Mouse (Mus musculus) hindbrain, embryonic 12.5 days (tissue): ENCODE results near the gene Uqcr11. TPM values are rescaled to one million over a fixed set of nuclear protein-coding genes. Genes with fewer than 3 reads are reported as not detected.
A peak's percentile ranks its signal among the peaks of the same experiment; 100 is the strongest.

ENCODE experiments used
- ATAC-seq: fragments of 200-750 bp; cut with Nextera tagmentation; 2 replicates; pipeline ENCODE4 v1.8.0; 2017; ENCODE audit warnings: moderate TSS enrichment; ENCODE audit not compliant: low FRiP score
- H3K27ac ChIP-seq: fragments of 300-500 bp; sonication (generic); 2 replicates; pipeline ENCODE4 v1.5.1; 2016; ENCODE audit warnings: mild to moderate bottlenecking
- H3K27me3 ChIP-seq: fragments of 300-500 bp; sonication (generic); 2 replicates; pipeline ENCODE4 v1.6.1; 2016; ENCODE audit warnings: mild to moderate bottlenecking
- H3K36me3 ChIP-seq: fragments of 300-500 bp; sonication (generic); 2 replicates; pipeline ENCODE4 v1.6.1; 2016; ENCODE audit warnings: mild to moderate bottlenecking
- H3K4me1 ChIP-seq: fragments of 300-500 bp; sonication (generic); 2 replicates; pipeline ENCODE4 v1.6.1; 2016
- H3K4me2 ChIP-seq: fragments of 300-500 bp; sonication (generic); replicated peaks from 2 replicates; pipeline ENCODE4 v1.6.1; 2016; ENCODE audit warnings: mild to moderate bottlenecking
- H3K4me3 ChIP-seq: fragments of 300-500 bp; sonication (generic); 2 replicates; pipeline ENCODE4 v1.5.1; 2016; ENCODE audit warnings: mild to moderate bottlenecking
- H3K9ac ChIP-seq: fragments of 300-500 bp; sonication (generic); 2 replicates; pipeline ENCODE4 v1.6.1; 2016; ENCODE audit warnings: mild to moderate bottlenecking, moderate library complexity
- H3K9me3 ChIP-seq: fragments of 300-500 bp; sonication (generic); replicated peaks from 2 replicates; pipeline ENCODE4 v1.6.1; 2016; ENCODE audit warnings: mild to moderate bottlenecking
- WGBS: fragments of 180-500 bp; shearing (Covaris S2); methylation state at CpG from one replicate; pipeline ENCODE4 v1.1.7; 2016; 5-methylcytosine and 5-hydroxymethylcytosine counted together
- polyA plus RNA-seq: library from polyadenylated mRNA; unstranded; fragments of >200 nt; fragmentation: Nextera tagmentation; extraction: Ambion mirVana; gene quantifications from 2 replicates; pipeline ENCODE4 v1.2.1, GENCODE M21; 2016

Gene Uqcr11
- polyA plus RNA-seq = 312 and 406 TPM in 2 replicates

GRCm38 (mm10) chr10:80406684-80407501, at the start of gene Uqcr11:
Uqcr11 (minus strand) TSS chr10:80406830.
- Histone ChIP-seq H3K4me3 (peak within 1 kb of the TSS; percentile 75), H3K36me3 (peaks cover 51% of the 10 kb centered on the region), H3K27ac (peak within 1 kb of the TSS; percentile 85), H3K4me2 (peak within 1 kb of the TSS; percentile 97), H3K27me3 (no peaks in the 10 kb centered on the region), H3K9ac (peak within 1 kb of the TSS; percentile 82), H3K4me1 (peaks cover 26% of the 10 kb centered on the region), H3K9me3 (no peaks in the 10 kb centered on the region)
- 2% methylated on average over 27 of the region's 27 CpGs for WGBS
- peak; percentile 72 for ATAC-seq

GRCm38 (mm10) chr10:80455697-80456096, 49.1 kb upstream of the Uqcr11 start:
- no peaks in the 10 kb centered on the region for H3K36me3 ChIP-seq
- no peak overlapping the region for H3K4me2 ChIP-seq
- 86% methylated on average over 5 of the region's 5 CpGs for WGBS
- H3K9me3 ChIP-seq = no peaks in the 10 kb centered on the region; the same call in 1 of the 2 replicates
- no peak overlapping the region for H3K4me3 ChIP-seq
- H3K27me3 ChIP-seq = peaks cover 19% of the 10 kb centered on the region; the same call in 1 of the 2 replicates
- H3K27ac ChIP-seq = no peak overlapping the region
- ATAC-seq = no peak
- no peak overlapping the region for H3K9ac ChIP-seq
- no peaks in the 10 kb centered on the region for H3K4me1 ChIP-seq

- no peaks in the 10 kb centered on the region for H3K36me3 ChIP-seq
- no peaks in the 10 kb centered on the region for H3K4me1 ChIP-seq
- 89% methylated on average over 5 of the region's 5 CpGs for WGBS
- H3K9ac ChIP-seq = no peak overlapping the region
- H3K27ac ChIP-seq = no peak overlapping the region
- H3K27me3 ChIP-seq = peaks cover 22% of the 10 kb centered on the region; the same call in 1 of the 2 replicates
- H3K4me3 ChIP-seq = no peak overlapping the region
- H3K4me2 ChIP-seq = no peak overlapping the region
- no peak for ATAC-seq
- no peaks in the 10 kb centered on the region; the same call in 1 of the 2 replicates for H3K9me3 ChIP-seq
These were observed 48.2 kb upstream of the Uqcr11 start for GRCm38 (mm10) chr10:80454781-80455180.

DNA sequence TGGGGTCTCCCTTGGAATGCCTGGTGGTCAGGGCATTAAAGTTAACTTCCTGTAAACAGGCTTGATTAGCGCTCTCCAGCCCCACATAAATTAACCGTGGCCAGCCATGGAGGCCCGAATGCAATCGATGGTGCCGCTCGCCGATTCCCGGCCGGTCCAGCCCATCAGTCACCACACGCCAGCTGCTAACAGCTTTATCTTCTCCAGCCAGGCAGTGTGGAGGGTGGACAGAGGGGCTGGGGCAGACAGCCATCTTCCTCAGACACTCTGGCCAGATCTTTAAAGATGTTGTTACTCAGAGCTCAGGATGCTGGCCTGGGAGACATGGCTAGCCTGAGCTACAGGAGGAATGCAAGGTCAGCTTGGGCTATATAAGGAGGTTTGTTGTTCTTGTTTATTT, 47.0 kb upstream of the Uqcr11 start:
- Histone ChIP-seq H3K27ac (no peak overlapping the region), H3K27me3 (peaks cover 32% of the 10 kb centered on the region; the same call in 1 of the 2 replicates), H3K9me3 (no peaks in the 10 kb centered on the region; the same call in 1 of the 2 replicates), H3K36me3 (no peaks in the 10 kb centered on the region), H3K4me3 (no peak overlapping the region), H3K4me2 (no peak overlapping the region), H3K4me1 (no peaks in the 10 kb centered on the region), H3K9ac (no peak overlapping the region)
- 60% methylated on average over 10 of the region's 10 CpGs for WGBS
- no peak for ATAC-seq

DNA sequence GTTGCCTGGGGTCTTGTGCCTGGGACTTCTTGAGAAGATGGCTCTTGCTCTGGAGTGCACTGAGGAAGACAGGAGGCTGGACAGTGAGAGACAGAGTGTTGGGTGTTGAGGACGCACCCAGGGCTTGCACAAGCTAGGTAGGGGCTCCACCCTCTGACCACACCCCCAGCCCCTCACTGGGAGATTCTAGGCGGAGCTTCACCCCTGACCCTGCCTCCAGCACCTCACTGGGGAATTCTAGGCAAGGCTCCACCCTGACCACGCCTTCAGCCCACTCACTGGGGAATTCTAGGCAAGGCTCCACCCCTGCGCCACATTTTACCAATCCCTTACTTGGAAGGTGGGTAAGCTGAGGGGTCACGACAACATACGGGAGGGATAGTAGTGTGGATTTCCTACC, 44.0 kb upstream of the Uqcr11 start:
- no peak overlapping the region for H3K4me3 ChIP-seq
- H3K9me3 ChIP-seq = no peaks in the 10 kb centered on the region
- no peaks in the 10 kb centered on the region for H3K36me3 ChIP-seq
- H3K4me2 ChIP-seq = no peak overlapping the region
- no peak overlapping the region for H3K9ac ChIP-seq
- H3K27ac ChIP-seq = no peak overlapping the region
- peaks cover 4% of the 10 kb centered on the region; the same call in 1 of the 2 replicates for H3K4me1 ChIP-seq
- peaks cover 49% of the 10 kb centered on the region for H3K27me3 ChIP-seq
- 19% methylated on average over 6 of the region's 6 CpGs for WGBS
- no peak for ATAC-seq

DNA sequence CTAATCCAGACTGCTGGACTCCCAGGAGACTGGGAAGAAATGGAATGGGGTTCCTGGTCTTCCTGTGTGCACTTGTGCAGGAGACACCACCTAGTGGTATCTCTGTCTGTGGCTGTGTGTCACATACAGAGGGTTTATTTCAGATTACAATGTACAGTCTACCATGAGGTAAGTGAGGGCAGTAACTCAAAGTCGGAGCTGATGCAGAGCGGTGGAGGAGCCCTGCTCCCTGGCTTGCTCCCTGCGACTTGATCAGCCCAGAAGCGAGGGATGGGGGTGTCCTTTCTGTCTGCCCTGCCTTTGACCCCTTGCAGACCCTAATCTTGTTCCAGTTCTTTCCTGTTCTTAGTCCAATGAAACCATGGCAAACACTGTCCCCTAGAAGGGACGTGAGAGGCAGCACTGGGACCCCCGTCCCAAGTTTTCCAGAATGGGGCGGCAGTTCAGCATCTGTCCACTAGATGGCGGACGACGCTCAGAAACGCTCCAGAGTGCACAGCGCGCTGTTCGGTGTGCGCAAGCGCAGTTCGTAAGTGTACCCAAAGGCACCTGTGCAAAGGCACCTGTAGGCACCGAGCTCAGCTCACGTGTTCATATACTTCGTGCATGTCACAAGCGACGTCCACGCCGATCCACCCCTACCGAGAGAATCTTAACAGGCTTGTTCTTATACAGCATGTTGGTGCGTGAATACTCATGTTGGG, 39.4 kb upstream of the Uqcr11 start:
- no peaks in the 10 kb centered on the region for H3K9me3 ChIP-seq
- H3K9ac ChIP-seq = no peak overlapping the region
- WGBS = 6% methylated on average over 26 of the region's 26 CpGs
- peak overlapping the region; percentile 30; the same call in 1 of the 2 replicates for H3K4me2 ChIP-seq
- H3K27me3 ChIP-seq = peaks cover 58% of the 10 kb centered on the region
- H3K4me3 ChIP-seq = 0 out of 2 replicates have a peak overlapping the region, but pooled peaks have one; percentile 7
- peak; percentile 65 for ATAC-seq
- H3K4me1 ChIP-seq = peaks cover 12% of the 10 kb centered on the region
- H3K36me3 ChIP-seq = no peaks in the 10 kb centered on the region
- H3K27ac ChIP-seq = no peak overlapping the region

DNA sequence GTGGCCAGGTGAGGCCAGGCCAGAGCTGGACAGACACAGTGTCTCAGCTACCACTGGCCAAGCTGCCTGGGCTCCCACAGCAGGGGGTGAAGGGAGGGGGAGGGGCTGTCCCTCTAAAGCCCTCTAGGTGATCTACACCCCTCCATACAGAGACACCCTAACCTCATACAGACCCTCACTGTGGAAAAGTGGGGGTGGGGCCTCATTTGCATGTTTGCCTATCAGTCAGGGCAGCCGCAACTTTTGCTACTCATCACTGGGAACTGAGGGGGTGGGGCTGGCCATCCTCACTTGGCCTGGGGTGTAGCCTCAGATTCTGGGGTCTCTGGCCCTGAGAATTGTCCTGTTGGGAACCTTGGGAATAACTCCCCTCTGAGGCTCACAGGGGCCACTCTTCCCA, 38.4 kb upstream of the Uqcr11 start:
- Histone ChIP-seq H3K9ac (0 out of 2 replicates have a peak overlapping the region, but pooled peaks have one; percentile 50), H3K27ac (no peak overlapping the region), H3K9me3 (no peaks in the 10 kb centered on the region), H3K27me3 (peaks cover 52% of the 10 kb centered on the region), H3K4me3 (no peak overlapping the region), H3K4me1 (peaks cover 12% of the 10 kb centered on the region), H3K36me3 (no peaks in the 10 kb centered on the region), H3K4me2 (no peak overlapping the region)
- 43% methylated on average over 1 of the region's 1 CpGs for WGBS
- ATAC-seq = no peak

GRCm38 (mm10) chr10:80444339-80445045, 37.9 kb upstream of the Uqcr11 start:
- peaks cover 12% of the 10 kb centered on the region for H3K4me1 ChIP-seq
- no peak overlapping the region for H3K4me2 ChIP-seq
- 43% methylated on average over 5 of the region's 5 CpGs for WGBS
- no peaks in the 10 kb centered on the region for H3K36me3 ChIP-seq
- H3K9ac ChIP-seq = 0 out of 2 replicates have a peak overlapping the region, but pooled peaks have one; percentile 50
- H3K9me3 ChIP-seq = no peaks in the 10 kb centered on the region
- 0 out of 2 replicates have a peak, but pooled peaks have one; percentile 32 for ATAC-seq
- H3K27ac ChIP-seq = no peak overlapping the region
- H3K27me3 ChIP-seq = peaks cover 51% of the 10 kb centered on the region
- no peak overlapping the region for H3K4me3 ChIP-seq

DNA sequence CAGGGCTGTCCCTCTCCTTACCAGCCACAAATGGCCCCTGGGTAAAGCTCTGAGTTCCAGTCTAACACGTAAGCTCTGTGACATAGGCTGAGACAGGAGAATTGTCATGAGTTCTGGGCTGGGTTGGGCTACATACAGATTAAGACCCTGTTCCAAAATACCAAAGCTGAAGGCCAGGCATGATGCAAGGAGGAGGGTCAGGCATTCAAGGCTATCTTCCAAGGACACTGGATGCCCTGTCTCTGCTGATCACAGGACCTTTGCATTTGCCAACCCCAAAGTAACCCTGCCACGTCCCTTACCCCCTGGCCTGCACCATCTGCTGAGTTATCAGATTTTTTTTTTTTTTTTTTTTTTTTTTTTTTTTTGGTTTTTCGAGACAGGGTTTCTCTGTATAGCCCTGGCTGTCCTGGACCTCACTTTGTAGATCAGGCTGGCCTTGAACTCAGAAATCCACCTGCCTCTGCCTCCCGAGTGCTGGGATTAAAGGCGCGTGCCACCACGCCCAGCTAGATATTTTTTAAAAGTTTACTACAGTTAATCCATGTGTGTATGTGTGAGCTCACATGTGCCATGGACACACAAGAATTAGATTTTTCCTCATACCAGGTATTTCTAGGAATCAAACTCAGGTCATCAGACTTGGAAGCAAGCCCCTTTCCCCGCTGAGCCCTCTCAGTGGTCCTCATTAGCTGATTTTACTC, 37.1 kb upstream of the Uqcr11 start:
- no peaks in the 10 kb centered on the region for H3K36me3 ChIP-seq
- ATAC-seq = no peak
- no peaks in the 10 kb centered on the region for H3K9me3 ChIP-seq
- peaks cover 12% of the 10 kb centered on the region for H3K4me1 ChIP-seq
- H3K9ac ChIP-seq = no peak overlapping the region
- no peak overlapping the region for H3K27ac ChIP-seq
- H3K27me3 ChIP-seq = peaks cover 43% of the 10 kb centered on the region
- no peak overlapping the region for H3K4me2 ChIP-seq
- 79% methylated on average over 7 of the region's 8 CpGs for WGBS
- no peak overlapping the region for H3K4me3 ChIP-seq

GRCm38 (mm10) chr10:80442989-80443388, 36.4 kb upstream of the Uqcr11 start:
- Histone ChIP-seq H3K4me1 (peaks cover 12% of the 10 kb centered on the region), H3K9me3 (no peaks in the 10 kb centered on the region), H3K27me3 (peaks cover 39% of the 10 kb centered on the region), H3K4me3 (no peak overlapping the region), H3K36me3 (no peaks in the 10 kb centered on the region), H3K27ac (no peak overlapping the region), H3K4me2 (no peak overlapping the region), H3K9ac (no peak overlapping the region)
- 50% methylated on average over 2 of the region's 2 CpGs for WGBS
- no peak for ATAC-seq

- peaks cover 12% of the 10 kb centered on the region for H3K4me1 ChIP-seq
- no peak overlapping the region for H3K27ac ChIP-seq
- H3K9me3 ChIP-seq = no peaks in the 10 kb centered on the region
- H3K4me3 ChIP-seq = no peak overlapping the region
- WGBS = 55% methylated on average over 8 of the region's 8 CpGs
- H3K27me3 ChIP-seq = peaks cover 39% of the 10 kb centered on the region
- no peak overlapping the region for H3K4me2 ChIP-seq
- ATAC-seq = no peak
- H3K36me3 ChIP-seq = no peaks in the 10 kb centered on the region
- H3K9ac ChIP-seq = no peak overlapping the region
These were observed 35.0 kb upstream of the Uqcr11 start for GRCm38 (mm10) chr10:80441598-80441997.
